Mouse (Mus musculus) liver, embryonic 12.5 days (tissue): ENCODE data around the gene Fam13a. TPM values are rescaled to one million over a fixed set of nuclear protein-coding genes. Genes with fewer than 3 reads are reported as not detected.

Source experiments
- ATAC-seq: fragments of 200-750 bp; cut with Nextera tagmentation; 2 replicates; pipeline ENCODE4 v1.8.0; 2017; ENCODE audit warnings: moderate number of reproducible peaks, mild to moderate bottlenecking, moderate library complexity
- H3K27ac ChIP-seq: fragments of 300-500 bp; sonication (generic); 2 replicates; pipeline ENCODE4 v1.5.1; 2016; ENCODE audit warnings: mild to moderate bottlenecking
- H3K27me3 ChIP-seq: fragments of 300-500 bp; sonication (generic); replicated peaks from 2 replicates; pipeline ENCODE4 v1.6.1; 2016; ENCODE audit warnings: mild to moderate bottlenecking, moderate library complexity
- H3K36me3 ChIP-seq: fragments of 300-500 bp; sonication (generic); 2 replicates; pipeline ENCODE4 v1.6.1; 2016; ENCODE audit warnings: mild to moderate bottlenecking, moderate library complexity
- H3K4me1 ChIP-seq: fragments of 300-500 bp; sonication (generic); 2 replicates; pipeline ENCODE4 v1.6.1; 2016
- H3K4me2 ChIP-seq: fragments of 300-500 bp; sonication (generic); 2 replicates; pipeline ENCODE4 v1.6.1; 2016; ENCODE audit warnings: mild to moderate bottlenecking, moderate library complexity
- H3K4me3 ChIP-seq: fragments of 300-500 bp; sonication (generic); 2 replicates; pipeline ENCODE4 v1.5.1; 2016; ENCODE audit warnings: mild to moderate bottlenecking, moderate library complexity
- H3K9ac ChIP-seq: fragments of 300-500 bp; sonication (generic); 2 replicates; pipeline ENCODE4 v1.6.1; 2016; ENCODE audit warnings: mild to moderate bottlenecking, moderate library complexity
- H3K9me3 ChIP-seq: fragments of 300-500 bp; sonication (generic); replicated peaks from 2 replicates; pipeline ENCODE4 v1.6.1; 2016; ENCODE audit warnings: mild to moderate bottlenecking, moderate library complexity
- WGBS: fragments of 180-500 bp; shearing (Covaris S2); methylation state at CpG from one replicate; pipeline ENCODE4 v1.1.7; 2016; ENCODE audit not compliant: insufficient replicate concordance; 5-methylcytosine and 5-hydroxymethylcytosine counted together
- polyA plus RNA-seq: library from polyadenylated mRNA; unstranded; fragments of >200 nt; fragmentation: Nextera tagmentation; extraction: Ambion mirVana; gene quantifications from 2 replicates; pipeline ENCODE4 v1.2.1, GENCODE M21; 2016

Gene Fam13a
- polyA plus RNA-seq, 1 experiment from 2014 or later, result 0.54 TPM

GRCm38 (mm10) chr6:58989149-58989548, 35.2 kb downstream of the Fam13a start:
- 75% methylated on average over 3 of the region's 3 CpGs for WGBS
- Histone ChIP-seq H3K9me3 (no peaks in the 10 kb centered on the region), H3K4me3 (no peak overlapping the region), H3K27me3 (no peaks in the 10 kb centered on the region), H3K4me1 (no peaks in the 10 kb centered on the region), H3K27ac (no peak overlapping the region), H3K36me3 (no peaks in the 10 kb centered on the region), H3K4me2 (no peak overlapping the region), H3K9ac (no peak overlapping the region)
- no peak for ATAC-seq

GRCm38 (mm10) chr6:58988706-58989105, 35.6 kb downstream of the Fam13a start:
- Histone ChIP-seq H3K4me2 (no peak overlapping the region), H3K9ac (no peak overlapping the region), H3K4me3 (no peak overlapping the region), H3K27ac (no peak overlapping the region), H3K9me3 (no peaks in the 10 kb centered on the region), H3K4me1 (no peaks in the 10 kb centered on the region), H3K27me3 (no peaks in the 10 kb centered on the region), H3K36me3 (no peaks in the 10 kb centered on the region)
- WGBS, result 92% methylated on average over 2 of the region's 2 CpGs
- no peak for ATAC-seq

GRCm38 (mm10) chr6:58987166-58987565, 37.2 kb downstream of the Fam13a start:
- 74% methylated on average over 5 of the region's 5 CpGs for WGBS
- Histone ChIP-seq H3K4me1 (no peaks in the 10 kb centered on the region), H3K9ac (no peak overlapping the region), H3K27ac (no peak overlapping the region), H3K27me3 (no peaks in the 10 kb centered on the region), H3K36me3 (no peaks in the 10 kb centered on the region), H3K4me3 (no peak overlapping the region), H3K9me3 (no peaks in the 10 kb centered on the region), H3K4me2 (no peak overlapping the region)
- no peak for ATAC-seq

- Histone ChIP-seq H3K4me1 (no peaks in the 10 kb centered on the region), H3K4me2 (no peak overlapping the region), H3K27me3 (no peaks in the 10 kb centered on the region), H3K27ac (no peak overlapping the region), H3K9me3 (no peaks in the 10 kb centered on the region), H3K4me3 (no peak overlapping the region), H3K36me3 (no peaks in the 10 kb centered on the region), H3K9ac (no peak overlapping the region)
- WGBS, result 73% methylated on average over 8 of the region's 8 CpGs
- ATAC-seq, result no peak
Observed at GRCm38 (mm10) chr6:58985186-58985585, 39.2 kb downstream of the Fam13a start.

GRCm38 (mm10) chr6:58975249-58975648, 49.1 kb downstream of the Fam13a start:
- H3K4me3 ChIP-seq, result no peak overlapping the region
- 35% methylated on average over 2 of the region's 2 CpGs for WGBS

GRCm38 (mm10) chr6:58974428-58974827, 49.9 kb downstream of the Fam13a start:
- Histone ChIP-seq H3K36me3 (no peaks in the 10 kb centered on the region), H3K27me3 (no peaks in the 10 kb centered on the region), H3K4me2 (no peak overlapping the region), H3K9ac (no peak overlapping the region), H3K27ac (no peak overlapping the region), H3K4me1 (no peaks in the 10 kb centered on the region), H3K4me3 (no peak overlapping the region), H3K9me3 (no peaks in the 10 kb centered on the region)
- 72% methylated on average over 2 of the region's 2 CpGs for WGBS
- no peak for ATAC-seq

More at GRCm38 (mm10) chr6:58975249-58975648, 49.1 kb downstream of the Fam13a start:
- Histone ChIP-seq H3K4me1 (no peaks in the 10 kb centered on the region), H3K27ac (no peak overlapping the region), H3K9ac (no peak overlapping the region), H3K4me2 (no peak overlapping the region), H3K36me3 (no peaks in the 10 kb centered on the region), H3K9me3 (no peaks in the 10 kb centered on the region), H3K27me3 (no peaks in the 10 kb centered on the region)
- ATAC-seq, result no peak

GRCm38 (mm10) chr6:58972873-58973272, 51.5 kb downstream of the Fam13a start:
- Histone ChIP-seq H3K27me3 (no peaks in the 10 kb centered on the region), H3K9ac (no peak overlapping the region), H3K4me2 (no peak overlapping the region), H3K4me3 (no peak overlapping the region), H3K36me3 (no peaks in the 10 kb centered on the region), H3K27ac (no peak overlapping the region), H3K4me1 (no peaks in the 10 kb centered on the region), H3K9me3 (no peaks in the 10 kb centered on the region)
- ATAC-seq, result no peak
- WGBS, result 89% methylated on average over 1 of the region's 1 CpGs

- H3K27ac ChIP-seq, result no peak overlapping the region
- 58% methylated on average over 3 of the region's 3 CpGs for WGBS
- ATAC-seq, result no peak
Observed at GRCm38 (mm10) chr6:58968272-58968671, 56.1 kb downstream of the Fam13a start.

GRCm38 (mm10) chr6:58965071-58965831, 59.1 kb downstream of the Fam13a start:
- Histone ChIP-seq H3K27ac (no peak overlapping the region), H3K27me3 (no peaks in the 10 kb centered on the region), H3K36me3 (no peaks in the 10 kb centered on the region), H3K4me1 (no peaks in the 10 kb centered on the region), H3K4me3 (no peak overlapping the region), H3K4me2 (no peak overlapping the region), H3K9ac (no peak overlapping the region), H3K9me3 (no peaks in the 10 kb centered on the region)
- 39% methylated on average over 12 of the region's 12 CpGs for WGBS
- ATAC-seq, result no peak

More at GRCm38 (mm10) chr6:58968272-58968671, 56.1 kb downstream of the Fam13a start:
- Histone ChIP-seq H3K9me3 (no peaks in the 10 kb centered on the region), H3K9ac (no peak overlapping the region), H3K4me1 (no peaks in the 10 kb centered on the region), H3K27me3 (no peaks in the 10 kb centered on the region), H3K4me3 (no peak overlapping the region), H3K4me2 (no peak overlapping the region), H3K36me3 (no peaks in the 10 kb centered on the region)

- no peak overlapping the region for H3K4me3 ChIP-seq
- H3K4me2 ChIP-seq, result no peak overlapping the region
- no peaks in the 10 kb centered on the region for H3K36me3 ChIP-seq
- H3K27ac ChIP-seq, result no peak overlapping the region
- no peaks in the 10 kb centered on the region for H3K4me1 ChIP-seq
- ATAC-seq, result no peak
- H3K9ac ChIP-seq, result no peak overlapping the region
- H3K27me3 ChIP-seq, result no peaks in the 10 kb centered on the region
- H3K9me3 ChIP-seq, result no peaks in the 10 kb centered on the region
Observed at GRCm38 (mm10) chr6:58964565-58964964, 59.8 kb downstream of the Fam13a start.

- H3K9me3 ChIP-seq, result no peaks in the 10 kb centered on the region
- 83% methylated on average over 2 of the region's 2 CpGs for WGBS
- H3K4me3 ChIP-seq, result no peak overlapping the region
- no peak overlapping the region for H3K9ac ChIP-seq
- no peaks in the 10 kb centered on the region for H3K27me3 ChIP-seq
- no peak overlapping the region for H3K27ac ChIP-seq
- no peaks in the 10 kb centered on the region for H3K4me1 ChIP-seq
- no peak for ATAC-seq
- H3K4me2 ChIP-seq, result no peak overlapping the region
- no peaks in the 10 kb centered on the region for H3K36me3 ChIP-seq
Observed at GRCm38 (mm10) chr6:58964091-58964490, 60.3 kb downstream of the Fam13a start.

- Histone ChIP-seq H3K4me3 (no peak overlapping the region), H3K27ac (no peak overlapping the region), H3K36me3 (no peaks in the 10 kb centered on the region), H3K9me3 (no peaks in the 10 kb centered on the region), H3K9ac (no peak overlapping the region), H3K4me2 (no peak overlapping the region), H3K27me3 (no peaks in the 10 kb centered on the region), H3K4me1 (no peaks in the 10 kb centered on the region)
- no peak for ATAC-seq
- WGBS, result 73% methylated on average over 5 of the region's 5 CpGs
Observed at GRCm38 (mm10) chr6:58962691-58963090, 61.7 kb downstream of the Fam13a start.

GRCm38 (mm10) chr6:58960523-58960922, 63.8 kb downstream of the Fam13a start:
- H3K4me2 ChIP-seq, result no peak overlapping the region
- H3K27me3 ChIP-seq, result no peaks in the 10 kb centered on the region
- H3K9ac ChIP-seq, result no peak overlapping the region
- H3K9me3 ChIP-seq, result no peaks in the 10 kb centered on the region
- no peak overlapping the region for H3K27ac ChIP-seq
- WGBS, result 65% methylated on average over 2 of the region's 2 CpGs
- ATAC-seq, result no peak
- H3K4me1 ChIP-seq, result no peaks in the 10 kb centered on the region
- H3K4me3 ChIP-seq, result no peak overlapping the region
- no peaks in the 10 kb centered on the region for H3K36me3 ChIP-seq
